Mouse (Mus musculus) spleen, adult 12 weeks (tissue): ENCODE results near the gene Chrna4.

ENCODE experiments used
- DNase-seq: peaks from one replicate; pipeline ENCODE4 v3.0.0; 2022; ENCODE audit warnings: low spot score

Chrna4 gene

DNA sequence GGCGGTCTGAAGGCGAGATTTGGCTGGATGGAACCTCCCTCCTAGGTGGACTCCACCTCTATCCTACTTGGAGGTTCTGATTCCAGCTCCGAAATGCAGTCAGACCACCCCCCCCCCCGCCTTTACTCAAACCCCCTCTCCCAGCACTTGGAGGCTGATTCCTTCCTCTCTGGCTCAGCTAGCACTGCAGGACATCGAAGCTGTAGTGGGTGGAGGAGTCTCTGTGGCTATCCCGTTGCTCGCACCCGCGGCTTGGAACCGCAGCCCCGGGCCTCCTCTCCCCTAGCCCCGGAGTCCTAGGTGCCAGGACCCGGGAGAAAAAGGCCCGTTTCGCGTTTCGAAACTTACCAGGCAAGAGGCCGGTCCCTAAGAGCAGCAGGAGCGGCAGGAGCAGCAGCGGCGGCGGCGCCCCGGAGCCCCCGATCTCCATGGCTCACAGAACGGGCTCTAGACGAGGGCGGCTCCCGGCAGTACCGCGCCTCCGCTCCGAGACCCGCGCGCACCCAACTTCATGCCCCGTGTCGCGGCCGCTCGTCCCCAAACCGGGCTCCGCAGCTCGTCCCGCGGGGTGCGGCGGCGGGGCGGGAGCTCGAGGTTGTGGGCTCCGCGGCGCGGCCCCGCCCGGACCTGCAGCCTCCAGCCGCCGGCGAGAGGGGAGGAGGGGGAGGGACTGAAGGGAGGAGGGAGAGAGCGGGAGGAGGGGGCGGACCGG is 4.5 kb downstream of the Chrna4 start:
- no peak for DNase-seq

DNA sequence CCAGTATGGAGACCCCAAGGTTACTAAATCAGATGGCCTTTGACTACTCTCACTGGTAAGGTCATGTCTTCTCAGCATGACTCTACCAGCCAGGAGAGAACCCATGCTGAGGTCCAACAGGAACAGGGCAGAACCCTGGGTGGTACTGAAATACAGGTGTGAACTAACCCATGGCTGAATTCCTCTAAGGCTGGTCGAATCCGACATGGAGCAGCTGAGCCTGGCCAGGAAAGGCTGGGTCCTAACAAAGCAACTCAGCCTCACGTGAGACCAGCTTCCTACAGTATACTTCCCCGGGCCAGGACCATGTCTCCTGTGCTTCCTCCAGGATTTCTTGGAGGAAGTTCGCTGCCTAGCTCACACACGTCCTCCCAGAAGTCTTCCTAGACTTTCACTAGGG is 6.8 kb downstream of the Chrna4 start:
- DNase-seq: no peak

DNA sequence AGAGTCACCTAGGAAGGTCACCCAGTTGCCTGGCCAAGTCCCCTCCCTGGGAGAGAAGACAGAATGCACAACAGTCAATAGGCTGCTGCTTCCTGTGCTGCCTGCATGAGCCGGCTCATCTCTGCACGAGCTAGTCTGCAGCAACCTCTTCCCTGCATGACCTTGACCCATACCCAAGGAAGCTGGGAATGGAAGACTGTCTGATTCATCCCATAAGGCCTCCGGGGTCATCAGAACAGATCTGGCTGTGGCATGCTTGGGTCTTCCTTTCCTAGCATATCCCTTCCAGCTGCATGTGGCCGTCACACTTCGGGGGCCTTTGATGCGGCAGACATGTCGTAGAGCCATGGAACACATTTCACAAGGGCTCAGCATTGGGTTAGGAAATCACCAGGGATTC is 8.2 kb downstream of the Chrna4 start:
- DNase-seq: no peak

DNA sequence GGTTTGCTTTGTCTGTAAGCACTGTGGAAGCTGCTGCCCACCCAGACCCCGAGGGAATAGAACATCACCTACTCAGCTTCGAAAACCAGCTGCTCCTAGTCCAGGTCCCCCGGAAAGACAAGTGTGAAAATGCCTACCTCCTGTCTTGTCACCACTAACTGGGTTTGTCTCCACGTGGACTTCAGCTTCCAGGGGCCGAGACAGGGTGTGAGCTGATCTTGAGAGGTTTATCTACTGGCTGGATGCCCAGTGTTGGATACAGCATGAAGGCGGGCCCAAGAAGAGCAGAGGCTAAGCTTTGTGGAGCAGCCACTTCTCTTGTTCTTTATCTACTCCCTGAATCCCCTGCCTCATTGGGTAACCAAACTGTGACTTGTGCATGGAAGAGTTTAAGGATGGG is 10.0 kb downstream of the Chrna4 start:
- no peak for DNase-seq

DNA sequence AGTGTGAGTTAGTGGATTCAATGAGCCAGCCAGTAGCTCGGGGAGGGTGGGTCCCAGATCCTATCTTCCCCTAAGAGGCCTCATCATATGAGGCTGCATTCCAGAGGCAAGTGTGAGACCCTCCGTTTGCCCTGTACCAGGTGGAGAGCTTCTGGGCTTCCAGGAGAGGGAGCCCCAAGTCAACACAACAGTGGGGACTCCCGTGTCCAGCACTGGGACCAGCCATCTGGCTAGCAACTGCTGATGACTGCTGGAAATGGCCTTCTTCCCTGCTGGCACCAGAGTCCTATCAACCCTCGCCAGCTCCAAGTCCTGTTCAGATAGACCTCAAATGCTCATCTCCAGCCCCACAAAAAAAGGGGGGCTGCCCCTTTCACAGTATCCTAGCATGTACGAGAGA is 10.9 kb downstream of the Chrna4 start:
- no peak for DNase-seq

DNA sequence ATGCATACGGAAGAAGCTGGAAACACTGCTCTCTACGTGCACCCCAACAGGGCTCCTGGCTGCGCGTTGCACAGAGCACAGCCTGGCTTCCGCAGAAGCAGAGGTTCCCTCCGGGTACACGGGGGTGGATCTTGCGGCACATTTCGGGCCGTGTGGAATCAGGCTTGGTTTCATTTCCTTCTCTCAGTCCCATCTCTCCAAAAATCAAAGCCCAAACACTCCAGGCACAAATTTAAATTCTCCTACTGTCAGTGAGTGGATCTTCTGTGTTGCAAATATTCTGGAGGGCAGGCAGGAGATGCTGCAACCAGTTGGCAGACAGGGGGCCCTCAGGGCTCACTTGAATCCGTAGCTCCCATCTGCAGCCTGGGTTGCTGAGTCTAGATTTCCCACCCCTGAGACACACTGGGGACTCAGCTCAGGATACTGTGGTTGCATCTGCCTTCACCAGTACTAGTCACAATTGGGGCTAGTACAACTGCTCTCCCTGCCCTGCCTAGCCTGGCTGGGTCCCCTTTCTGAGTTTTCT is 11.9 kb downstream of the Chrna4 start:
- no peak for DNase-seq

DNA sequence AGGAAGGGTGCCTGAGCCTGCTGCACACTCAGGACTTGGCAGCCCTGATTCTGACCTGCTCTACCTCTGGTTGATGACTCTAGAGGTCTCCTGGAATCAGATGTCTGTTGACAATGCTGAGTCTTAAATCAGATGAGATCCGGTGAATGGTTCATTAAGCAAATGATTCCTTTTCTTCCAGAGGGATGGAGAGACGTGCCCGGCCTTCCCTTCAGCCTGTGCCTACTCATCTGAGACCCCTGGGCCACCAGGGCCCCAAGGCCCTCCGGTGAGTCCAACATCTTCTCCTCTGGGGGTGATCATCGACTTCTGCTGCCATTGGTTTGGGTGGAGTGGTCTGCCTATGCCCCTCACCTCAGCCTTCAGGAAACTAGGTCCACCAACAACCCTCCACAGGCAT is 35.0 kb downstream of the Chrna4 start:
- DNase-seq: no peak

DNA sequence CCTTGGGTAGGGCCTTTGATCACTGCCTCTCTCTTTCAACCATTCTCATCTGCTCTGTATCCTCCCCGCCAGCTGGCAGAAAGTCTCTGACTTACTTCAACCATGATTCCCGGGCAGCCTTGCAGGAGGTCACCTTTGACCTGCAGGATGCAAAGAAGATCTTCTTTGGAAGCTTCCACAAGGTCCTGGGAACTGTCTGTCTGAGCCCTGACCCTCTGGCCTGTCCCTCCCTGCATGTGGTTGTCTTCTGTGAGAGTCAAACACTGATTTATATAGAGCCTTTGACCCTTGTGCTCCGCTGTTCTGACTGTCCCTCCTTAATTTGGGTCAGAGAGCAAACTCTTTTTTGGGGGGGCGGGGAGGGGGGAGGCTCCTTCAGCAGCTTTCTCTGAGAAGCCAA is 36.3 kb downstream of the Chrna4 start:
- DNase-seq: no peak

DNA sequence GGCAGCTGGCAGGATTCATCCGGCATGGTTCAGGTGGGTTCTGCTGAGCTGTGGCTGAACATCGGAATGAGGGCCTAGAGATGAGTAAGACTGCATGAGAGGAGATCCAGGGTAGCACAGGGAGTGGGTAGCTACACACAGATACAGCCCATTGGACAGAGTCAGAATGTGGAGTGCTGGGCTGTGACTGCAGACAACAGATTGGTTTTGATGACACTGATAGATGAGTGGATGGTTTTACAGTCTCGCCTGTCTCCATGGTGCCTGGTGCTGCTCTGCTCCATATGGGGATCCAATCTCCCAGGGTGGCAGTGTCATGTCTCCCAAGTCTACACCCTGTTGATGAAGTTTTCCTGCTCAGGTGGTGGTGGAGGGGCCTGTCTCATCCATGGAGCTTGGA is 46.4 kb downstream of the Chrna4 start:
- DNase-seq: no peak

DNA sequence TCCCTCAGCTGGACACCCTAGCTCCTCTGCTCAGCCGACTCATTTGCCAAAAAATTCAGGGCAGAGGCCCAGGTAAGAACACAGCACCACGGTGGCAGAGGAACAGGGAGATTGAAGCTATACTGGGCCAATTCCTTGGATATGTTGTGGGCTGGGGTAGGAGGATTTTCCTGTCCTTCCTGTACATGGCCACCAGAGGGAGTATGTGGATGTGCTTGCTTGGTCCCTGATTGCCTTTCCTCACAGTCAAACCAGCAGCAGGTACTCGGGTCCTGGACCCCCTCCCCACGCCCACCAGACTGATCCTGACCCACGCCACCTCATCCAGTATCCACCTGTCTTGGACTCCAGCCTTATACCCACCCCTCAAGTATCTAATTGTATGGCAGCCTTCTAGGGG is 46.9 kb downstream of the Chrna4 start:
- DNase-seq: no peak

DNA sequence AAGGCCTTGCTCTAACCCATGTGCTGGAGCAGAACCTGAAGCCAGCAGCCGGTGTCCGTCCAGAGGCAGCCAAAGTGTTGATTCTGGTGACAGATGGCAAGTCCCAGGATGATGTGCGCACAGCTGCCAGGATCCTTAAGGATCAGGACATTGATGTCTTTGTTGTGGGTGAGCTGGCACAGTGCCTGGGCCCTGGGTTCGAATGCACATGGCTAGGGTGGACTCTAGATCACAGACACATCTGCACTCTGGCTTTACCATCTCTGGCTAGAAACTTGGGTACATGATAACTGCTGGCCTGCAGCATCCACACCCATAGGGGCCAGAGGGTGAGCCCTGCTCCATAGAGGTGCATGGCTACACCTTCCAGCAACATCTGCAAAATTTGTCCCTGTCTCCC is 47.9 kb downstream of the Chrna4 start:
- no peak for DNase-seq

DNA sequence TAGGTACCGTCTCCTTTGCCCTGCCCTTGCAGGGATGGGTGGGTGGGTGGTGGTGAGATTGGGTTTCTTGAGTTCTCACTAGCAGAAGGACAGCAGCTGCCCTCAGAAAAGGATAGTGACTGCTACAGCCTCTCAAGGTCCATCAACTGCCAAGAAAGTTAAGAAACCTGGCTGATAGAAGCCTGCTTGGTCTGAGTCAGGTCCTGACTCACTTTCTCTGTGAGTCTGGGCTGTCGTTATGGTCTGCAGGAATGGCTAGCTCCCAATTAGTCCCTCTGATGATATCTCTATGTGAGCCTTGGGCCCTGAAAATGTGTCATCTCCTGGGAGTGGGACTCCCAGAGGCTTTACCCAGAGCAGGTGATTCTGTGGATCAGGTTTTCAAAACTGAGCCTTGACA is 49.0 kb downstream of the Chrna4 start:
- no peak for DNase-seq

DNA sequence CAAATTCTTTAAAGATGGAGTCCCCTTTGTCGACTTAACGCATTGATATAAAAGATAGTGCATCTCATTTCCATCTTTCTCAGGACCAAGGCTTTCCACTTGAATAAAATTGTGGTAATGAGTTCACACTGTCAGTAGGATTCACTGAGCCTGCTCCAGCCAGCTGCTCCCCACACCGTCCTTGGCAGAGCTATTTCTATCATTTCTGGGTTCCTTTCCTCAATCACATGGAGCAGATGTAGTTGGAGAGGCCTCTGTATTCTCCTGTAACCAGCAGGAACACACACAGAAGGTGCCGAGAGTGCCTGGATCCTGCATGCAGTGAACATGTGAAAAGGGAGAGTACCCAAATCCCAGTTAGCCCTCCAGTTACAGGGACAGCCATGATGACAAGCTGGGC is 53.0 kb downstream of the Chrna4 start:
- no peak for DNase-seq

DNA sequence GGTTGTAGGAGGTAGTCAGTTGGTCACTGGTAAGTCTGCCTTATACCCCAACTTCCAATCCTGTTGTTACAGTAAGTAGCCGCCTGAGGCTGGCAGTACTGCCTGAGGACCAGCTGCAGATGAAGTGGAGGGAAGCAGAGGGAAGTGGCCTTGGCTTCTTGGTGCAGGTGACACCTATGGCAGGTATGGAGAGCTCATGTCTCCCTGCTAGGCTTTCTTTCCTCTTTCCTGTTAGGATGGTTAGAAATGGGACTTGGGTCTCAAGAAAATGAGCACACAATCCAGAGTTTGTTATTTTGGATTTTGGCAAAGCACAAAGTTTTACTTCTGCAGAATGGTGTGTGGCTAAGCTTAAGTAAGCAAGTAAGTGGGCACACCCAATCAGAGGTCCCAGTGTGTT is 54.4 kb downstream of the Chrna4 start:
- no peak for DNase-seq

DNA sequence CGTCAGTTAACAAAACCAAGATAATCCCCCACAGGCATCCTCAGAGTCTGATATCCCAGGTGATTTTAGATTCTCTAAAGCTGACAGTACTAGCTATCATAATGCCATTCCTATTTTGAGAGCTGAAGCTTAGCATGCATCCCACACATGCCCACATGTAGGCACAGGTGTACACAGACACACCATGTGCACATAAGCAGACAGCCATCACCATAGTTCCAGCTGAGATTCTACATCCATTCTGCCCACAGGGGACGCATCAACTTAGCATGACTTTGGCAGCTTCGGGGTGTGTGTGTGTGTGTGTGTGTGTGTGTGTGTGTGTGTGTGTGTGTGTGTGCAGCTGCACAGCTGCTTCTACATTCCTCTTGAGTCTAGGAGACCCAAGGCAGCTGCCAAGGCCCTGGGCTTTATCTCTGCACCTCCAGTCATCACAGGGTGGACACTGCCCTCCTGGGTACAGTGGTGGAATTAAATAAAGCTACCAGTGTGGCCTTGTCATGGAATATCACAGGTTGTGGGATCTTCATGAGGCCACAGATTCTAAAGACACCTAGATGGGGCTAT is 54.9 kb downstream of the Chrna4 start:
- no peak for DNase-seq

DNA sequence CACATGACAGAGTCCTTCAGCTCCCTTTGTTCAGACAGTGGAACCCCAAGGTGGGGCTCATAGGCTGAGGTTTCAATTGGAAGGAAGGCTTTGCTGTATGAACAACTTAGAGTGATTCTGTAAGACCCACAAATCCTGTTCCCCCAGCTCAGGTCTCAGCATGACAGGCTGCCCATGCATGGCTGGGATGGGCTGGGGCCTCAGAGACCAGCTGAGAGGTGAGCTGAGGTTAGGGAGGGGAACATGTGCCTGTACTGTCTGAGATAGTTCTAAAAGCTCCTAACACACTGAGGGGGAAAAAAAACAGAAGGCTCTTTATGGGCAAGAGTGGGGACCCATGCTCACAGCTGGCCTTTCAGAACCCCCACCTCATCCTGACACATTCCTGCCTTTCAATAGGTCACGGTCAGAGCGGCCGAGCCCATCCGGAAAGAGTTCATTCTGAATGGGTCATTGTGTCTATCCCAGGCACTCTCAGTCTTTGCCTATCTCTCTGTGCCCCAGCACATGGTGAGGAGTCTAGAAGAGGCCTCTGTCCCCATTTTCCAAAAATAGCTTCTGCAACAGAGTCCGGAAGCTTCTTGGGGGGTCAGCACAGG is 55.8 kb downstream of the Chrna4 start:
- no peak for DNase-seq

DNA sequence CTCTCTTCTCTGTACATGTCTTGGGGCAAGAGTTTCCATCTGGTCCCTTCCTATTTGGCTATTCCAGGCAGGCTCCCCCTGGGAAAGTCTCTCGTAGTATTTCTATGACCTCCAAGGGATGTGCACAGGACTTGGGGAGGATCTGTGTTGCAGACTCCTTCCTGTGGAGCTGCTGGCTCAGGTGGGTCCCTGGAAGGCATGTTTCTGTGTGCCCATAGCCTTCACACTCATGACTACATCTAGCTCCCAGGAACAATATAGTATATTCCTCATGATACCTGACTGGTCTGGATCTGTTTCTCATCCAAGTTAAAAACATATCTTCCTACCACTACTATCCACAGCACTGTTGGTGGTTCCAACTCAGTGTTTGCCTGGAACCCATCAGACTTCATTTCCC is 56.3 kb downstream of the Chrna4 start:
- DNase-seq: no peak

DNA sequence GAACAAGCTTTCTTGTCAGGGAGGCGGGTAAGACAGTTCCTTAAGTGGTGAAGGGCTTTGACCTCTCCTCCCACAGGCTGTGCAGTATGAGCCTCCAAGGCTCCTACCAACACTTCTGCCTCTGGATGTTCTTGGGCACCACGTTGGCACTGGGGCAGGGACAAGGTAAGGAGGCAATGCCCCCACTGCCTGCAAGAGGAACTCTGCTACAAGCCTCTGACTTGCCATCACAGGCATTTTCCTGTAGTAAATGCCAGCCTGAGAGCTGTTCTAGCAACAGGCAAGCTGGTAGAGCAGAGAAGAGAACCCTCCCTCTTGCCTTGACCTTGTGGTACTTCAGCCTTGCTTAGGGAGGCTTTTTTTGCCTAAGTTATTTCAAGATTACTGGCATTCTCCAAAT is 56.9 kb downstream of the Chrna4 start, which contains the start of gene Col20a1:
Col20a1 (plus strand) TSS at position 87 of the 400 bp plus-strand sequence.
- DNase-seq: no peak

DNA sequence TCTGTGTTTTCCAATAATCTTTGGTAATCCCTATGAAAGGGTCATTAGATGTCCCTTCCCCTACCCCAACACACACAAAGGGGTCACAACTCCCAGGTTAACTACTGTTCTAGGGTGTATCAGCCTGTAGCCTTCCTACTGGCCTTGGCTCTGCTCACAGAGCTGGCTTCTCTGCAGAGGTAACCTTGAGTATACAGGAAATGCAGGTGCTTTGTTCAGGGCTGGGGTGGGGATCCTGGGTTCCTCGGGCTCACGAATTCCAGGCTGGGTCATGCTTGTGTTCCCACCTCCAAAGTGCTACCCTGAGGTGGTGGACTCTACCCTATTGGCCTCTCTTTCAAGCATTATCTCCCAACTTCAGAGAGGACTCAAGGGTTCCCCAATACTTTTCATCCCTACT is 57.7 kb downstream of the Chrna4 start:
- DNase-seq: no peak

DNA sequence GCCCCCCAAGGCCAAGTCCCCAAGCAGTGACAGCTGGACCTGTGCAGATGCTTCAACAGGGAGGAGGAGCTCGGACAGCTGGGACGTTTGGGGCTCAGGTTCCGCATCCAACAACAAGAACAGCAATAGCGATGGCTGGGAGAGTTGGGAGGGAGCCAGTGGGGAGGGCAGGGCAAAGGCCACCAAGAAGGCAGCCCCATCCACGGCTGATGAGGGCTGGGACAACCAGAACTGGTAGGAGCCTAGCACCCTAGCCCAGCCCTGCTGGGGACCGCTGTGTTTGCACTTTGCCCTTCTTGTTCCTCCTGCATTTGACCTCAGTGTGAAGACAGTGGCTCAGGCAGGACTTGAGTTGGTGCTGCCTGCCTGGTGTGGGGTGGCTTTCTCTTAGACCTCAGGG is 62.2 kb downstream of the Chrna4 start:
- no peak for DNase-seq
